ENCODE assay signal across 9 mouse cellular contexts in the genomic region with DNA sequence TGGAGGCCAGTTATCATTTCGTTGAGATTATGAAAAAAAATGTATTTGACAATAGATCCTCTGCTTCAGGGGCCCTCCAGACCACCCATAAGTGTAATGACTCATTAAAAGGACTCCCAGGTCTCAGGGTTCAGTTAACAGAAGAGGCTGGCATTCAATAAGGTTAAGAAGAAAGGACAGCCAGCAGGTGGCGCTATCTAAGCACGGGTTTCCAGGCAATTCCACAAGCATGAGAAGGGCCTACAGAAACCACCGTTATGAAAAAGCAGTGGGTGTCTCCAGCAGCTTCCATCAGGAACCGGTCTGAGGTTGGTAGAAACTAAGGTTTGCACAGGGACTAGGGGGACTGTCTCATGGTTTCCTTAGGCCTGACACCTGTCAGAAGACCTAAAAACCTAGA.
DNase-seq lines count a peak whose midpoint lies in the region; TF ChIP-seq lines count a peak whose summit lies in the region.
"Had no signal": no experiment of that assay in that cellular context is flagged by ENCODE, and none has a peak within 500 bp of the region (broad histone marks: within the 10 kb centered on the region; RNA-seq: fewer than 3 reads in every experiment).

No protein-coding gene starts in this region.

- intact Hi-C loops in heart, postnatal 10 days (cut with DNase I) = loop anchor here (10.0 kb wide), 1 partner anchor 262 kb away; no protein-coding TSS in a partner anchor

- H3K4me3 ChIP-seq in E14TG2a.4 (replicated peaks; ENCODE audit: low read length) = no peak overlapping the region
- no peak overlapping the region for H3K4me3 ChIP-seq in embryonic facial prominence, embryonic 10.5 days
- H3K4me3 ChIP-seq: limb, embryonic 12.5 days had no signal

- H3K27ac ChIP-seq in embryonic facial prominence, embryonic 10.5 days (replicated peaks) = no peak overlapping the region
- H3K27ac ChIP-seq: limb, embryonic 12.5 days had no signal

- H3K27me3 ChIP-seq in E14TG2a.4 (ENCODE audit: insufficient read depth, low read length) = peaks cover 4% of the 10 kb centered on the region; the same call in 1 of the 2 replicates
- H3K27me3 ChIP-seq in embryonic facial prominence, embryonic 10.5 days (replicated peaks; ENCODE audit: low read depth, poor library complexity, severe bottlenecking) = peaks cover 5% of the 10 kb centered on the region; the same call in 1 of the 2 replicates

- H3K4me1 ChIP-seq in E14TG2a.4 (replicated peaks; ENCODE audit: low read depth, low read length) = peaks cover 67% of the 10 kb centered on the region
- H3K4me1 ChIP-seq in embryonic facial prominence, embryonic 10.5 days = peaks cover 15% of the 10 kb centered on the region

- TF ChIP-seq CTCF in E14TG2a.4 (conservative IDR thresholded peaks at IDR 0.05; ENCODE audit: low read length) = peak; percentile 76

- H3K9me3 ChIP-seq in E14TG2a.4 (ENCODE audit: low read length) = no peaks in the 10 kb centered on the region
- no peaks in the 10 kb centered on the region for H3K9me3 ChIP-seq in embryonic facial prominence, embryonic 10.5 days
- H3K9me3 ChIP-seq: limb, embryonic 12.5 days had no signal

- 6% methylated on average over 5 of the region's 5 CpGs for WGBS in embryonic facial prominence, embryonic 10.5 days

- DNase-seq in adrenal gland, postnatal 25 days = peak; percentile 83
- peak; percentile 82 for DNase-seq in embryonic facial prominence, embryonic 10.5 days (ENCODE audit: low spot score)
- peak; percentile 81 to 89 for DNase-seq in heart, postnatal 10 days
- DNase-seq in layer of hippocampus, postnatal 14 days (ENCODE audit: low spot score in 2 of 2) = peak; percentile 70 to 85
- peak; percentile 77 for DNase-seq in lung, postnatal 25 days (ENCODE audit: low spot score)
- DNase-seq in right cerebral cortex, postnatal 36 days (ENCODE audit: low spot score in 2 of 2) = peak; percentile 49 to 62
- DNase-seq in yolk sac, embryonic 10.5 days (ENCODE audit: low spot score) = peak; percentile 56

- no peaks in the 10 kb centered on the region for H3K36me3 ChIP-seq in E14TG2a.4 (ENCODE audit: insufficient read depth, low read length)
- no peaks in the 10 kb centered on the region for H3K36me3 ChIP-seq in embryonic facial prominence, embryonic 10.5 days (replicated peaks)
- H3K36me3 ChIP-seq: limb, embryonic 12.5 days had no signal
